Mouse (Mus musculus) splenic B cell, adult 2 months (primary cell): ENCODE measurements around the gene B430218F22Rik.

Experiments used
- DNase-seq: peaks from one replicate; pipeline ENCODE4 v3.0.0-alpha.2; 2011; ENCODE audit warnings: low read depth, low spot score
- H3K27me3 ChIP-seq: 2 replicates; pipeline ENCODE4 v1.6.1; 2012; ENCODE audit warnings: mild to moderate bottlenecking, low read length, moderate library complexity, mixed read lengths; ENCODE audit not compliant: control insufficient read depth, poor library complexity, insufficient read depth, severe bottlenecking
- H3K36me3 ChIP-seq: 2 replicates; pipeline ENCODE4 v1.6.1; 2012; ENCODE audit warnings: mild to moderate bottlenecking, low read length, moderate library complexity, mixed read lengths; ENCODE audit not compliant: control insufficient read depth, poor library complexity, insufficient read depth, severe bottlenecking

The B430218F22Rik gene

GRCm38 (mm10) chr13:118420847-118421246 is 34.4 kb downstream of the B430218F22Rik start:
- no peak for DNase-seq
- no peaks in the 10 kb centered on the region for H3K27me3 ChIP-seq
- H3K36me3 ChIP-seq: no peaks in the 10 kb centered on the region
